Mouse (Mus musculus) bone marrow, adult 2 months (tissue): Measurements from ENCODE around the gene Uts2. TPM values are rescaled to one million over a fixed set of nuclear protein-coding genes. Genes with fewer than 3 reads are reported as not detected.

Experiments used
- H3K27ac ChIP-seq: fragments of 200-500 bp; 2 replicates; pipeline ENCODE4 v1.5.1; 2012; ENCODE audit warnings: low read depth, mild to moderate bottlenecking, control low read depth, inconsistent platforms, low read length; ENCODE audit not compliant: control insufficient read depth, poor library complexity, insufficient read depth
- H3K4me1 ChIP-seq: fragments of 200-500 bp; 2 replicates; pipeline ENCODE4 v1.6.1; 2011; ENCODE audit warnings: low read length; ENCODE audit not compliant: control insufficient read depth, insufficient read depth
- H3K4me3 ChIP-seq: fragments of 200-500 bp; replicated peaks from 2 replicates; pipeline ENCODE3; 2011; ENCODE audit warnings: mild to moderate bottlenecking, low read depth, low read length, control low read depth; ENCODE audit not compliant: control insufficient read depth
- CTCF ChIP-seq: fragments of 200-500 bp; IDR thresholded peaks from 2 replicates; pipeline ENCODE4 v1.5.1; 2011; ENCODE audit warnings: low read length, control low read depth; ENCODE audit not compliant: control insufficient read depth, insufficient read depth
- POLR2A ChIP-seq: fragments of 200-500 bp; IDR thresholded peaks from 2 replicates; pipeline ENCODE4 v1.6.1; 2011; ENCODE audit warnings: low read depth, mild to moderate bottlenecking, control low read depth, low read length, borderline replicate concordance; ENCODE audit not compliant: control insufficient read depth
- WGBS: fragments of 180-500 bp; shearing (Covaris S2); methylation state at CpG from one replicate; pipeline ENCODE4 v1.1.7; 2018; 5-methylcytosine and 5-hydroxymethylcytosine counted together
- polyA plus RNA-seq: library from polyadenylated mRNA; stranded (reverse); fragments of >200 nt; gene quantifications from 2 replicates; pipeline ENCODE4 v1.2.4, GENCODE M21; 2011; ENCODE audit warnings: low replicate concordance; ENCODE audit not compliant: missing spikeins, insufficient read depth, insufficient read length

Gene Uts2
- polyA plus RNA-seq, 1 experiment, result not detected

GRCm38 (mm10) chr4:150966556-150966955 is 30.3 kb upstream of the Uts2 start:
- Histone ChIP-seq H3K4me1 (no peaks in the 10 kb centered on the region), H3K4me3 (no peak overlapping the region), H3K27ac (no peak overlapping the region)
- WGBS, result 8% methylated on average over 7 of the region's 7 CpGs
- no peak for TF ChIP-seq POLR2A
- peak; percentile 68 for TF ChIP-seq CTCF

GRCm38 (mm10) chr4:150968956-150969355 is 27.9 kb upstream of the Uts2 start:
- Histone ChIP-seq H3K4me3 (no peak overlapping the region), H3K27ac (no peak overlapping the region), H3K4me1 (no peaks in the 10 kb centered on the region)
- no peak for TF ChIP-seq POLR2A
- no peak for TF ChIP-seq CTCF
- 81% methylated on average over 8 of the region's 8 CpGs for WGBS

GRCm38 (mm10) chr4:150973264-150973663 is 23.6 kb upstream of the Uts2 start:
- Histone ChIP-seq H3K27ac (no peak overlapping the region), H3K4me1 (no peaks in the 10 kb centered on the region; the same call in 1 of the 2 replicates), H3K4me3 (no peak overlapping the region)
- 73% methylated on average over 8 of the region's 8 CpGs for WGBS
- TF ChIP-seq POLR2A (no peak), CTCF (no peak)

GRCm38 (mm10) chr4:150975145-150975544 is 21.8 kb upstream of the Uts2 start:
- TF ChIP-seq CTCF, result no peak
- no peak for TF ChIP-seq POLR2A

GRCm38 (mm10) chr4:150978156-150978910 is 18.6 kb upstream of the Uts2 start:
- WGBS, result 87% methylated on average over 21 of the region's 21 CpGs
- TF ChIP-seq CTCF, result no peak
- TF ChIP-seq POLR2A, result no peak
- Histone ChIP-seq H3K4me3 (no peak overlapping the region), H3K27ac (no peak overlapping the region), H3K4me1 (no peaks in the 10 kb centered on the region; the same call in 1 of the 2 replicates)

More at GRCm38 (mm10) chr4:150975145-150975544, 21.8 kb upstream of the Uts2 start:
- H3K4me3 ChIP-seq, result no peak overlapping the region
- 20% methylated on average over 1 of the region's 1 CpGs for WGBS
- H3K4me1 ChIP-seq, result no peaks in the 10 kb centered on the region; the same call in 1 of the 2 replicates
- H3K27ac ChIP-seq, result no peak overlapping the region

GRCm38 (mm10) chr4:150979455-150979854 is 17.4 kb upstream of the Uts2 start:
- no peak for TF ChIP-seq POLR2A
- TF ChIP-seq CTCF, result no peak
- no peak overlapping the region for H3K4me3 ChIP-seq
- 79% methylated on average over 9 of the region's 9 CpGs for WGBS

GRCm38 (mm10) chr4:150980153-150980552 is 16.7 kb upstream of the Uts2 start:
- no peak overlapping the region for H3K4me3 ChIP-seq
- no peak overlapping the region for H3K27ac ChIP-seq
- no peaks in the 10 kb centered on the region; the same call in 1 of the 2 replicates for H3K4me1 ChIP-seq
- TF ChIP-seq POLR2A, result no peak
- TF ChIP-seq CTCF, result no peak
- WGBS, result 78% methylated on average over 5 of the region's 5 CpGs

More at GRCm38 (mm10) chr4:150979455-150979854, 17.4 kb upstream of the Uts2 start:
- Histone ChIP-seq H3K4me1 (no peaks in the 10 kb centered on the region; the same call in 1 of the 2 replicates), H3K27ac (no peak overlapping the region)

- Histone ChIP-seq H3K4me3 (no peak overlapping the region), H3K27ac (no peak overlapping the region), H3K4me1 (no peaks in the 10 kb centered on the region)
- TF ChIP-seq CTCF, result peak; percentile 54; the same call in 1 of the 2 replicates
- no peak for TF ChIP-seq POLR2A
- WGBS, result 47% methylated on average over 6 of the region's 6 CpGs
Measured at GRCm38 (mm10) chr4:150990148-150990547, 6.7 kb upstream of the Uts2 start.
